ENCODE assay signal across 7 mouse cellular contexts in the genomic region with DNA sequence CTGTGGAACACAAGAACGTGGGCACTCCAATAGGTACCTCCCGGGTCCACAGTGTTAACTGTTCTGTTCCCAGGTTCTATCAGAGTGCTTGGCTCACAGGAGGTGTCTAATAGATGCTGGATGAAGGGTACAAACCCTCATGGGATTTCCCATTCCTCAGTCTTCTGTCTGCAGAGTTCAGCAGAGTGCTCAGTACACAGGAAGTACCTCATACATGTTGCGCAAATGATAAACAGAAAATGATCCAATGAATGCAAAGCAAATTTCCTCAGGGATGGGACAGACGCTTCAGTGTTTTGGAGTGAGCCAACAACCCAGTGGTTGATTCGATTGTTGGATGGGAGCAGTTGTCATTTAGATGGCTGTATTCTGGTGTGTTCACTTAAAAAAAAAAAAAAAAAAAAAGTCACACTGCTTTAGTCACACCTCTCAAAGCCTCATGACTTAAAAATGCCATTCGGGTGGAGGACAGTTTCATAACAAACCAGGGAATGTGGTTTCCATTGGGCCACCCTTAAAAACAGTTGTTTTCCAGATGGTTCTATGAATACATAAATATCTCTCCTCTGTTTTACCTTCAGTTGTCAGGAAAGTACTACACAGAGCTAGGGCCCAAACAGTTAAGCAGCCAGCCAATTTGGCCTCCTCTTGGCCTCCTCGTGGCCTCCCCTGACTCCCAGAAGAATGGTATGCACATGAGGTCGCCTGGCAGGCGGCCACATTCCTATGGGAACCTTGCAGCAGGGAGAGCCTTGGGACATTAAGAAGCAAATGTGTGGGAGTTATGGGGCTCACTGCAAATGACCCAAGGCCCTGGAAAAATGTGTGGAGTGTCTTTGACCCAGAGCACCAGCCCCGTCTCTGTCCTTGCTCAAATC.
A peak's percentile ranks its signal among the peaks of the same experiment; 100 is the strongest.
DNase-seq lines count a peak whose midpoint lies in the region; ATAC-seq lines count a peak whose summit lies in the region.

No protein-coding gene starts in this region.

- DNase-seq in R1 (ENCODE audit: low read depth, low spot score) = peak; percentile 38
- peak; percentile 22 to 26 for DNase-seq in adrenal gland, postnatal 4 days (ENCODE audit: low spot score in 2 of 2)
- DNase-seq in heart, postnatal 25 days (ENCODE audit: low spot score) = peak; percentile 7
- no peak for DNase-seq in right cerebral cortex, postnatal 25 days

- H3K4me3 ChIP-seq in lung, embryonic 16.5 days (ENCODE audit: low read length) = no peak overlapping the region
- no peak overlapping the region for H3K4me3 ChIP-seq in neural tube, embryonic 15.5 days (replicated peaks)

- WGBS in lung, embryonic 16.5 days = 47% methylated on average over 10 of the region's 10 CpGs
- 66% methylated on average over 10 of the region's 10 CpGs for WGBS in neural tube, embryonic 15.5 days

- H3K27me3 ChIP-seq in lung, embryonic 16.5 days (ENCODE audit: control insufficient read depth, insufficient read depth, low read depth, low read length) = no peaks in the 10 kb centered on the region
- H3K27me3 ChIP-seq in neural tube, embryonic 15.5 days (replicated peaks) = no peaks in the 10 kb centered on the region

- intact Hi-C loops in heart, postnatal 25 days (cut with DNase I) = no loop called here

- H3K4me1 ChIP-seq in lung, embryonic 16.5 days (replicated peaks; ENCODE audit: control insufficient read depth, insufficient read depth, low read length) = peaks cover 6% of the 10 kb centered on the region; the same call in 1 of the 2 replicates
- no peaks in the 10 kb centered on the region for H3K4me1 ChIP-seq in neural tube, embryonic 15.5 days

- H3K36me3 ChIP-seq in lung, embryonic 16.5 days (ENCODE audit: control insufficient read depth, insufficient read depth, low read length) = no peaks in the 10 kb centered on the region
- no peaks in the 10 kb centered on the region for H3K36me3 ChIP-seq in neural tube, embryonic 15.5 days

- peak overlapping the region; percentile 43 for H3K27ac ChIP-seq in lung, embryonic 16.5 days (ENCODE audit: low read length)
- no peak overlapping the region for H3K27ac ChIP-seq in neural tube, embryonic 15.5 days (replicated peaks)

- ATAC-seq in lung, embryonic 16.5 days (ENCODE audit: low read depth) = peak; percentile 83
- no peak for ATAC-seq in inflammation-experienced regulatory T-cells, adult 6 months
- no peak for ATAC-seq in neural tube, embryonic 15.5 days (ENCODE audit: low FRiP score)

- H3K9me3 ChIP-seq in lung, embryonic 16.5 days (ENCODE audit: control insufficient read depth, low read length) = no peaks in the 10 kb centered on the region
- no peaks in the 10 kb centered on the region for H3K9me3 ChIP-seq in neural tube, embryonic 15.5 days (replicated peaks)

- H3K9ac ChIP-seq in lung, embryonic 16.5 days (ENCODE audit: low read length) = no peak overlapping the region
- no peak overlapping the region for H3K9ac ChIP-seq in neural tube, embryonic 15.5 days (replicated peaks)

- no peak overlapping the region for H3K4me2 ChIP-seq in lung, embryonic 16.5 days (ENCODE audit: low read depth, low read length)
- H3K4me2 ChIP-seq in neural tube, embryonic 15.5 days = no peak overlapping the region
